Mouse (Mus musculus) CH12.LX (cell line): ENCODE data around the gene Gns. TPM values are rescaled to one million over a fixed set of nuclear protein-coding genes. Genes with fewer than 3 reads are reported as not detected.

Source experiments
- DNase-seq: peaks from one replicate; pipeline ENCODE4 v3.0.0-alpha.2; 2013; ENCODE audit errors: extremely low read depth
- H3K27ac ChIP-seq: 2 replicates; pipeline ENCODE4 v1.5.1; 2012; ENCODE audit warnings: low read depth, mild to moderate bottlenecking, control low read depth, moderate library complexity; ENCODE audit not compliant: insufficient read depth
- H3K27me3 ChIP-seq: replicated peaks from 2 replicates; pipeline ENCODE3; 2012; ENCODE audit warnings: inconsistent platforms
- H3K36me3 ChIP-seq, 2 experiments: replicated peaks in 1 of 2; 2 replicates each; pipeline versions ENCODE3 to v1.6.1; 2012; ENCODE audit warnings: inconsistent platforms in 1 of 2, low read length in 1 of 2, mild to moderate bottlenecking in 1 of 2, mixed read lengths in 1 of 2, moderate library complexity in 1 of 2; ENCODE audit not compliant: control insufficient read depth in 1 of 2, insufficient read depth in 1 of 2
- H3K4me1 ChIP-seq, 2 experiments: 2 replicates each; pipeline ENCODE4 v1.6.1; 2012; ENCODE audit warnings: inconsistent platforms in 1 of 2, moderate library complexity in 1 of 2; ENCODE audit not compliant: insufficient read depth in 2 of 2, control insufficient read depth in 1 of 2
- H3K4me2 ChIP-seq: 2 replicates; pipeline ENCODE4 v1.6.1; 2012; ENCODE audit warnings: low read depth, mild to moderate bottlenecking, control low read depth; ENCODE audit not compliant: poor library complexity, insufficient read depth, severe bottlenecking
- H3K4me3 ChIP-seq, 3 experiments: fragments of 150-350 bp in 1 of 3; sonication (generic) in 1 of 3; replicated peaks in 1 of 3; 2 replicates each; pipeline versions ENCODE3 to v1.5.1; 2011 to 2012; ENCODE audit warnings: low read depth in 2 of 3, low read length in 2 of 3, mild to moderate bottlenecking in 2 of 3, moderate library complexity in 2 of 3, control low read depth in 1 of 3, improper control_type of control experiment in 1 of 3, inconsistent platforms in 1 of 3, mixed read lengths in 1 of 3; ENCODE audit not compliant: poor library complexity in 1 of 3
- H3K79me2 ChIP-seq: replicated peaks from 2 replicates; pipeline ENCODE4 v1.6.1; 2012; ENCODE audit warnings: mild to moderate bottlenecking, moderate library complexity; ENCODE audit not compliant: control insufficient read depth, poor library complexity, insufficient read depth, severe bottlenecking; ENCODE audit errors: extremely low read depth
- H3K9ac ChIP-seq: 2 replicates; pipeline ENCODE4 v1.6.1; 2012; ENCODE audit warnings: low read depth, mild to moderate bottlenecking, control low read depth, moderate library complexity; ENCODE audit not compliant: insufficient read depth
- H3K9me3 ChIP-seq: replicated peaks from 2 replicates; pipeline ENCODE3; 2012; ENCODE audit warnings: low read length, inconsistent platforms, mixed read lengths
- BHLHE40 ChIP-seq: IDR thresholded peaks from 2 replicates; pipeline ENCODE4 v1.6.1; 2011; ENCODE audit warnings: mild to moderate bottlenecking, low read depth, low read length, improper control_type of control experiment
- CHD1 ChIP-seq: IDR thresholded peaks from 2 replicates; pipeline ENCODE4 v1.6.1; 2012; ENCODE audit warnings: low read depth, low read length, improper control_type of control experiment, inconsistent platforms
- CTCF ChIP-seq, 2 experiments: IDR thresholded peaks in 1 of 2; conservative IDR thresholded peaks in 1 of 2; 2 replicates each; pipeline ENCODE4 v1.5.1; 2011 to 2012; ENCODE audit warnings: low read depth in 2 of 2, low read length in 2 of 2, improper control_type of control experiment in 1 of 2, inconsistent platforms in 1 of 2, mild to moderate bottlenecking in 1 of 2, moderate library complexity in 1 of 2
- E2F4 ChIP-seq: IDR thresholded peaks from 2 replicates; pipeline ENCODE4 v1.6.1; 2011; ENCODE audit warnings: low read depth, low read length, improper control_type of control experiment; ENCODE audit not compliant: insufficient replicate concordance
- ELF1 ChIP-seq: IDR thresholded peaks from 2 replicates; pipeline ENCODE4 v1.6.1; 2014; ENCODE audit warnings: low read depth, mild to moderate bottlenecking, inconsistent platforms, low read length, improper control_type of control experiment
- EP300 ChIP-seq: IDR thresholded peaks from 2 replicates; pipeline ENCODE4 v1.6.1; 2011; ENCODE audit warnings: low read length, improper control_type of control experiment
- GABPA ChIP-seq: IDR thresholded peaks from 2 replicates; pipeline ENCODE4 v1.6.1; 2012; ENCODE audit warnings: low read depth, low read length, improper control_type of control experiment, inconsistent platforms; ENCODE audit not compliant: insufficient replicate concordance
- HCFC1 ChIP-seq: IDR thresholded peaks from 2 replicates; pipeline ENCODE4 v1.6.1; 2012; ENCODE audit warnings: low read depth, mild to moderate bottlenecking, inconsistent platforms, low read length, improper control_type of control experiment
- IRF4 ChIP-seq: IDR thresholded peaks from 2 replicates; pipeline ENCODE4 v1.6.1; 2014; ENCODE audit warnings: low read depth, mild to moderate bottlenecking, inconsistent platforms, low read length, improper control_type of control experiment
- MAFK ChIP-seq: IDR thresholded peaks from 2 replicates; pipeline ENCODE4 v1.6.1; 2011; ENCODE audit warnings: low read length, improper control_type of control experiment; ENCODE audit not compliant: insufficient replicate concordance
- MAZ ChIP-seq: IDR thresholded peaks from 2 replicates; pipeline ENCODE4 v1.6.1; 2012; ENCODE audit warnings: low read depth, mild to moderate bottlenecking, inconsistent platforms, low read length, improper control_type of control experiment, moderate library complexity
- MEF2A ChIP-seq: IDR thresholded peaks from 2 replicates; pipeline ENCODE4 v1.6.1; 2014; ENCODE audit warnings: low read depth, mild to moderate bottlenecking, inconsistent platforms, low read length, improper control_type of control experiment, borderline replicate concordance
- MXI1 ChIP-seq: IDR thresholded peaks from 2 replicates; pipeline ENCODE4 v1.6.1; 2011; ENCODE audit warnings: mild to moderate bottlenecking, low read depth, low read length, improper control_type of control experiment
- MYC ChIP-seq: IDR thresholded peaks from 2 replicates; pipeline ENCODE4 v1.6.1; 2011; ENCODE audit warnings: low read depth, mild to moderate bottlenecking, improper control_type of control experiment, low read length
- PAX5 ChIP-seq: IDR thresholded peaks from 2 replicates; pipeline ENCODE4 v1.6.1; 2012; ENCODE audit warnings: low read length, inconsistent platforms, mixed read lengths
- POLR2AphosphoS2 ChIP-seq: IDR thresholded peaks from 2 replicates; pipeline ENCODE4 v1.6.1; 2011; ENCODE audit warnings: low read depth, low read length, improper control_type of control experiment
- RAD21 ChIP-seq: IDR thresholded peaks from 2 replicates; pipeline ENCODE4 v1.6.1; 2011; ENCODE audit warnings: low read depth, mild to moderate bottlenecking, low read length, improper control_type of control experiment, moderate library complexity
- SIN3A ChIP-seq: IDR thresholded peaks from 2 replicates; pipeline ENCODE4 v1.6.1; 2012; ENCODE audit warnings: low read length, improper control_type of control experiment, inconsistent platforms
- TCF12 ChIP-seq: IDR thresholded peaks from 2 replicates; pipeline ENCODE4 v1.6.1; 2014; ENCODE audit warnings: low read depth, mild to moderate bottlenecking, inconsistent platforms, low read length, improper control_type of control experiment
- USF2 ChIP-seq: conservative IDR thresholded peaks from 2 replicates; pipeline ENCODE4 v1.6.1; 2011; ENCODE audit warnings: low read depth, low read length, improper control_type of control experiment
- ZC3H11A ChIP-seq: IDR thresholded peaks from 2 replicates; pipeline ENCODE4 v1.6.1; 2012; ENCODE audit warnings: low read depth, mild to moderate bottlenecking, inconsistent platforms, low read length, improper control_type of control experiment
- dilution Hi-C: fragments of 300-500 bp; cut with MboI; formaldehyde crosslinking; loops from 2 replicates; pipeline ENCODE4 v1.14.3; 2020; ENCODE audit warnings: low sequenced_read_pairs; ENCODE audit not compliant: extremely low pct_unique_long_range_greater_than_20kb, extremely low pct_ligation_motif_present
- in situ Hi-C: fragments of 300-500 bp; cut with MboI; formaldehyde crosslinking; loops from 3 replicates; pipeline ENCODE4 v1.14.3; 2019; ENCODE audit warnings: low sequenced_read_pairs, low pct_ligation_motif_present, low pct_unique_long_range_greater_than_20kb, mixed read lengths
- polyA plus RNA-seq: library from polyadenylated mRNA; unstranded; fragments of >175 nt; gene quantifications from 2 replicates; pipeline ENCODE4 v1.2.1, GENCODE M21; 2012; ENCODE audit warnings: low read depth; ENCODE audit not compliant: insufficient read length
- total RNA-seq, 2 experiments: library from RNA; depleted of rRNA; stranded (reverse); fragments of 300-350 nt in 1 of 2; fragments of >200 nt in 1 of 2; gene quantifications; 2 replicates each; pipeline ENCODE4 v1.2.3; 2012 to 2014

The Gns gene
- total and polyA plus RNA-seq, 3 experiments, result 28.7 to 104 (median 58.2) TPM

GRCm38 (mm10) chr10:121385695-121386094 lies 20.8 kb downstream of the Gns start:
- no peaks in the 10 kb centered on the region for H3K79me2 ChIP-seq
- H3K4me1 ChIP-seq, result peaks cover 4 to 5% of the 10 kb centered on the region in 2 experiments; a peak in 3 of 4 replicates
- H3K9me3 ChIP-seq, result no peaks in the 10 kb centered on the region
- H3K27me3 ChIP-seq, result no peaks in the 10 kb centered on the region
- no peak overlapping the region for H3K4me3 ChIP-seq
- H3K9ac ChIP-seq, result no peak overlapping the region
- no peak for TF ChIP-seq PAX5
- no peak for TF ChIP-seq RAD21
- no peak for TF ChIP-seq EP300
- no peak for TF ChIP-seq BHLHE40
- no peak for TF ChIP-seq MAZ
- no peak overlapping the region for H3K4me2 ChIP-seq
- no peak overlapping the region for H3K27ac ChIP-seq
- DNase-seq, result no peak
- in situ Hi-C loops (no loop called here), dilution Hi-C loops (no loop called here)
- H3K36me3 ChIP-seq, result peaks cover 90 to 99% of the 10 kb centered on the region in 2 experiments

GRCm38 (mm10) chr10:121386347-121386746 lies 21.5 kb downstream of the Gns start:
- no peaks in the 10 kb centered on the region for H3K79me2 ChIP-seq
- H3K9me3 ChIP-seq, result no peaks in the 10 kb centered on the region
- DNase-seq, result no peak
- H3K4me1 ChIP-seq, result peaks cover 4 to 5% of the 10 kb centered on the region in 2 experiments; a peak in 3 of 4 replicates
- TF ChIP-seq PAX5, result no peak
- no peak for TF ChIP-seq MYC
- TF ChIP-seq E2F4, result no peak
- TF ChIP-seq SIN3A, result no peak
- no peak for TF ChIP-seq MAZ
- no peak for TF ChIP-seq CTCF (conservative IDR thresholded peaks at IDR 0.05 in 1 of 2, IDR thresholded peaks at IDR 0.05 in 1 of 2; ENCODE audit: low read depth in 2 of 2, low read length in 2 of 2)
- TF ChIP-seq POLR2AphosphoS2, result no peak
- no peak for TF ChIP-seq HCFC1
- no peak for TF ChIP-seq TCF12
- TF ChIP-seq GABPA, result no peak
- dilution Hi-C loops (no loop called here), in situ Hi-C loops (no loop called here)
- no peak overlapping the region for H3K4me2 ChIP-seq
- H3K4me3 ChIP-seq, result no peak overlapping the region
- H3K27me3 ChIP-seq, result no peaks in the 10 kb centered on the region
- H3K9ac ChIP-seq, result no peak overlapping the region
- no peak overlapping the region for H3K27ac ChIP-seq
- peaks cover 90 to 99% of the 10 kb centered on the region in 2 experiments for H3K36me3 ChIP-seq

GRCm38 (mm10) chr10:121390602-121391001 lies 25.7 kb downstream of the Gns start:
- no peak for DNase-seq
- H3K9me3 ChIP-seq, result no peaks in the 10 kb centered on the region
- TF ChIP-seq PAX5 (no peak), E2F4 (no peak), CHD1 (no peak), USF2 (no peak), CTCF (conservative IDR thresholded peaks at IDR 0.05 in 1 of 2, IDR thresholded peaks at IDR 0.05 in 1 of 2; ENCODE audit: low read depth in 2 of 2, low read length in 2 of 2) (no peak), EP300 (no peak), MEF2A (no peak), MAFK (no peak), IRF4 (no peak), ZC3H11A (no peak), MXI1 (no peak), HCFC1 (no peak), GABPA (no peak), ELF1 (no peak)
- no peak overlapping the region for H3K4me3 ChIP-seq
- H3K79me2 ChIP-seq, result no peaks in the 10 kb centered on the region
- no peaks in the 10 kb centered on the region for H3K4me1 ChIP-seq
- no peak overlapping the region for H3K4me2 ChIP-seq
- no peaks in the 10 kb centered on the region for H3K27me3 ChIP-seq
- dilution Hi-C loops (no loop called here), in situ Hi-C loops (no loop called here)
- H3K9ac ChIP-seq, result no peak overlapping the region
- no peak overlapping the region for H3K27ac ChIP-seq
- peaks cover 95 to 100% of the 10 kb centered on the region in 2 experiments for H3K36me3 ChIP-seq
